Mouse (Mus musculus) heart, postnatal 4 days (tissue): ENCODE measurements around the gene Agbl5. TPM values are rescaled to one million over a fixed set of nuclear protein-coding genes. Genes with fewer than 3 reads are reported as not detected.

Experiments used
- DNase-seq: peaks from one replicate; pipeline ENCODE4 v3.0.0; 2021
- total RNA-seq, 2 experiments: library from RNA; stranded (reverse); gene quantifications; 2 replicates each; pipeline ENCODE4 v1.2.3; 2021

Gene Agbl5
- total RNA-seq, 2 experiments from 2014 or later, result 11.8 to 12.7 TPM

DNA sequence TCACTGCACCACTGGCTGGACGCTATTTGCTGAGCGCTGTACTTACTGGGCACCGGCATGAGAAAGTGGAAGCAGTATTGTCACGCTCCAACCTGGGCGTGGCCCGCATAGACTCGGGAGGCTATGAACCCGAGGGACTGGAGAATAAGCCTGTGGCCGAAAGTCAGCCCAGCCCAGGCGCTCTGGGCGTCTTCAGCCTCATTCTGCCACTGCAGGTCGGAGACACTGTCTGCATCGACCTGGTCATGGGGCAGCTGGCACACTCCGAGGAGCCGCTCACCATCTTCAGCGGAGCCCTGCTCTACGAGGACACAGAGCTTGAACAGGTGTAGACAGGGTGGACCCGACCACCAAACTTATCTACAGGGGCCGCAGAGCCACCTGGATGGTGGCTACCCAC, 32.1 kb downstream of the Agbl5 start:
- no peak for DNase-seq

- DNase-seq, result peak; percentile 96
These were observed 33.0 kb downstream of the Agbl5 start, which contains the start of gene Khk for GRCm38 (mm10) chr5:30921256-30922033. Gene Khk (plus strand): TSS chr5:30921431.

GRCm38 (mm10) chr5:30922581-30923041, 34.1 kb downstream of the Agbl5 start:
- no peak for DNase-seq

GRCm38 (mm10) chr5:30923119-30923518, 34.6 kb downstream of the Agbl5 start:
- DNase-seq, result no peak

- DNase-seq, result no peak
These were observed 36.1 kb downstream of the Agbl5 start for GRCm38 (mm10) chr5:30924614-30925013.

GRCm38 (mm10) chr5:30925217-30925616, 36.7 kb downstream of the Agbl5 start:
- DNase-seq, result no peak

DNA sequence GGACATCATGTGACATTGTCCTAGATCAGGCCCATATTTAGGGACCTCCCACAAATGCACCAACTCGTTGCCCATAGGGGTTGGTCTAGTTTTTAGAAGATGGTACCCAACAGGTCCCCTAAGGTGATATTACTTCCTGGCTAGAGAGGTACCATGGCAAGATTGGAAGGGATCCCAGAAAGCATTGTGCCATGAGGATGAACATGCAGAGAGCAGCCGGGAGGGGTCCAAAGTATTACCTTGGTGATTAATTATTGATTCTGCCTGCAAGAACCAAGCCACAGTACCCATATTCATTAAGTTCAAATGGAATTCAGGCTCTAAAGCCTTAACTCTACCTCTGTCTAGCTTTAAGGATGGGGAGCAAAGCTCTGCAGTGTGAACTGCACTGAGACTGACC, 37.6 kb downstream of the Agbl5 start:
- no peak for DNase-seq

DNA sequence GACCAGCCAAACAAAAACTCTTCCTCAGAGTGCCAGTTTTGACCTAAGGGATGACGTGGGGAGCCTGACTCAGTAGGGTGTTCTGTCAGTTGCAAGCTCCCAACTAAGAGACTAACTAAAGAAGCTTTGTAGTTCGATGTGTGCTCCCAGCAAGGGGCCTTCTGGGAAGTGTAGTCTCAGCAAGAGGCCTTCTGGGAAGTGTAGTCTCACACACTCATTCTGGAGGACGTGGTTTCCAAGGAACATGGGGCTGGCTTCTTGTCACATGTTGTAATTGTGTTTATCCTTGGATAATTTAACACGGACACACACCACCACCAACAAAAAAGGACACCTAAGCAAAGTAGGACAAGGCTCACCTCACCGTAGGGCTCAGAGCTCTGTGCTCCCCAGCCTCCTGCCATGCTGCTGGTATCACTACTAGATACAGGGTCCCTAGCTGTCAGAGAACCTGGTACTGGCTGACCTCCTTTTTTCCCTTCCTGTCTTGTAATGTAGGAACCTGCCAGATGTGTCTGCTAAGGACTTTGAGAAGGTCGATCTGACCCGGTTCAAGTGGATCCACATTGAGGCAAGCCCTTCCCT, 39.5 kb downstream of the Agbl5 start:
- DNase-seq, result peak; percentile 27

DNA sequence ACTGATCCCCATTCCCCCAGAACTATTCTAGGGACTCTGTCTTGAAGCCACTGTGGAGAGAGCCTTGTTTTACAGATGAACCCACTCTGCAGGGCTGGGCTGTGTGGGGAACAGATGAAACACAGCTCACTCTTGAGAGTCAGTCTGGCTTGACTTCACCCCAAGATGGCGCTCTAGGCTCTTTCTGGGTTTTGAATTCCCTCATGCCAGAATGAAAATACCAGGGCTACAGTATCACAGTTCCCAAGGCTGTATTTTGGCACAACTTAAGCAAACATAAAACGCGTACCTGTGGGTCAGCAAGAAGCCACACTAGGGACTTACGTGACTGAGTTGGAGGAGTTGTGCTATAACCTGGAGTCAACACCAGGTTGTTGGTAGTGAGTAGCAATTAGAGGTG, 41.6 kb downstream of the Agbl5 start:
- peak; percentile 89 for DNase-seq

- DNase-seq, result no peak
These were observed 42.4 kb downstream of the Agbl5 start for GRCm38 (mm10) chr5:30930846-30931245.

DNA sequence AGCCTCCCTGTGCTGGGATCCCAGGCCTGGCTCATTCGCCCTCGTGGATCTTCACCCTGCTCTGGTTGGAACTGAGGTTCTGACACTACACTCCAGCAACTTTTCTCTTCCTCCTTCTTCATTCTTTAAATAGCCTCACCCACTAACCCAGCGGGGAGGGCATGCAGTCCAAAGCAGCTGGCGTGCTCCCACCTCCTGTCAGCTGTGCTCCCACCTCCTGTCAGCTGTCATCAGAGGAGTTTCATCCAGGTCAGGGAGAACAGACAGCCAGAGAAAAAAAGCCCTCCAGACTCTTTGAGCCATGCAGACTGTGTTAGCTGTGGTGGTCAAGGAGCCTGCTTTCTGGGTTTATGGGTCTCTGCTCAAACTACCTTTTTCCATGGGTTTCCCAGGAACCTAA, 42.9 kb downstream of the Agbl5 start:
- no peak for DNase-seq

- no peak for DNase-seq
These were observed 45.2 kb downstream of the Agbl5 start for GRCm38 (mm10) chr5:30933705-30934104.

GRCm38 (mm10) chr5:30934725-30935461, 46.4 kb downstream of the Agbl5 start:
- DNase-seq, result no peak

DNA sequence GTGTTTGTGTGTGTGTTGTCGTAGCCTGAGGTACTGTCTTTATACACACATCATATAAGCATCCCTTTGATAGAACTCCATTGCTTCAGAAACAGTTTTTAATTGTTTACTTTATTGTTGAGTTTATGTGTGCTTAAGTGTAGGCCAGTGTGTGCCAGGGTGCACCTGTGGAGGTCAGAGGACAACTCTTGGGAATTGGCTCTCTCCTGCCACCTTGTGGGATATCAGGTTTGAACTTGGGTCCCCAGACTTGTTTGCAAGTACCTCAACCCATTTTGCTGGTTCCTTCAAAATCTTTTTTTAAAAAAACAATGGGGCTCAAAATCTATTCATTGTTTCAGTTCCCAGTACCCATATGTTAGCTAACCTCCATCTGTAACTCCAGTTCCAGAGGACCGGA, 54.5 kb downstream of the Agbl5 start:
- DNase-seq, result no peak

DNA sequence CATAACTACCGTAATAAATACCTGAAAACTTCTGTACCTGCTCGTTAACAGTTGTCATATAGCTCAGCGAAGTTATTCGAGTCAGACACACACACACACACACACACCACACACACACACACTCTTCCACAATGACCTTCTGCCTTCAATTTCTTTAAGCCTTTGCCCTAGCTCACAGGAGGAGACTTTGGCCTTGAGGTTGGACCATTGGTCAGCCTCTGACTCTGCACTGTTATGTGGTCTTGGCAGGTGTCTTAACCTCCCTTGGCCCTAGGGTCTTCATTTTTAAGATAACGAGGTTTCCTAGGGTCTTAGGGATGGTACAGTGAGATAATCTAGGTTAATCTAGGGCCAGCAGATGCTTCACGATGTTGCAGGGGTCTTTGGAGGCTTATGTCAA, 55.9 kb downstream of the Agbl5 start:
- DNase-seq, result no peak

- DNase-seq, result peak; percentile 73
These were observed 56.7 kb downstream of the Agbl5 start, which contains the start of gene Cgref1 for GRCm38 (mm10) chr5:30944956-30945781. Gene Cgref1 (minus strand): TSS chr5:30945591.

DNA sequence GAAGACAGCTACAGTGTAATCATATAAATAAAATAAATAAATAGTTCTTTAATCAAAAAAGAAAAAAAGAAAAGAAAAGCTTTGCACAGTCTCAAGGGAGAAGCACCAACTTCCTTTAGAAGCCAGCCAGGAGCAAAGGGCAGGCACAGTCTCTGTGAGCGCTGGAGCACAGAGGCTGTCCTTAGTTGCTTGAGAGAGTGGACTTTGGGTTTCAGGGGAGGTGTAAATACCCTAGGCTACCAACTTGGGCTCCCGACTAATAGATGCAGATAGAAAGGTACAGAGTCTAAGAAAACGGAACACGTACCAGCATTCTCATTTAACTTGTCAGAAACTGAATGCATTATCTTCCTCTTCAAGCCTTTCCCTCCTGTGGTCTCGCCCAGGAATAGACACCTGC, 60.1 kb downstream of the Agbl5 start:
- DNase-seq, result no peak

- peak; percentile 95 for DNase-seq
These were observed 61.3 kb downstream of the Agbl5 start for GRCm38 (mm10) chr5:30949654-30950326.

GRCm38 (mm10) chr5:30950451-30950850, 62.0 kb downstream of the Agbl5 start:
- DNase-seq, result no peak

DNA sequence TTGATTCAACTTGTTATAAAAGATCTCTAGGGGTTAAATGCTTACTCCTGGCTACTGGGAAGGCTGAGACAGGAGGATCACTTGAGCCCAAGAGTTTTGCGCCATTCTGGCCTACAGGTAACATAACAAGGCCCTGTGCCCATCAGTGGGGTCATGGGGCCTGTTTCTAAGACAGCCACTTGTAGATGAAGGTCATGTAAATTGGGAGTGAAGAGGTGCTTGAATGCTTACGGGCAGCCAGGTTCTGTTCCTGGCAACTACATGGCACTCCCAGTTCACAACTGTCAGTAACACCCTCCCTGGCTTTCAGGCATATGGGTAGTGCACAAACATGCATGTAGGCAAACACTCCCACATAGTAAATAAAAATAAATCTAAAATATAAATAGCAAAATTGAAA, 62.4 kb downstream of the Agbl5 start:
- DNase-seq, result no peak

GRCm38 (mm10) chr5:30951706-30952105, 63.2 kb downstream of the Agbl5 start:
- DNase-seq, result no peak

- no peak for DNase-seq
These were observed 64.1 kb downstream of the Agbl5 start for GRCm38 (mm10) chr5:30952551-30952950.
